Mouse (Mus musculus): Measurements from ENCODE around the gene Glis2.
"Not testable (repeated sequence)": the region's sequence is repeated elsewhere in the genome, so short reads cannot be mapped to it uniquely, and the experiment has no call there.

Gene Glis2

GRCm38 (mm10) chr16:4570737-4571136, 23.8 kb upstream of the Glis2 start:
- no peaks in the 10 kb centered on the region for H3K9me3 ChIP-seq (ENCODE audit: low read length)
- H3K4me3 ChIP-seq (replicated peaks; ENCODE audit: low read length): no peak overlapping the region
- TF ChIP-seq POU5F1 (IDR thresholded peaks at IDR 0.05; ENCODE audit: borderline replicate concordance, low read length): no peak
- no peak for TF ChIP-seq CTCF (conservative IDR thresholded peaks at IDR 0.05; ENCODE audit: low read length)
- TF ChIP-seq NANOG (IDR thresholded peaks at IDR 0.05; ENCODE audit: borderline replicate concordance, low read length): no peak
- H3K27me3 ChIP-seq (ENCODE audit: insufficient read depth, low read length): no peaks in the 10 kb centered on the region; the same call in 1 of the 2 replicates
- H3K36me3 ChIP-seq (ENCODE audit: insufficient read depth, low read length): no peaks in the 10 kb centered on the region
- peaks cover 63% of the 10 kb centered on the region for H3K4me1 ChIP-seq (replicated peaks; ENCODE audit: low read depth, low read length)

- Histone ChIP-seq H3K36me3 (ENCODE audit: insufficient read depth, low read length) (no peaks in the 10 kb centered on the region), H3K4me1 (replicated peaks; ENCODE audit: low read depth, low read length) (peaks cover 43% of the 10 kb centered on the region), H3K9me3 (ENCODE audit: low read length) (no peaks in the 10 kb centered on the region), H3K4me3 (replicated peaks; ENCODE audit: low read length) (no peak overlapping the region), H3K27me3 (ENCODE audit: insufficient read depth, low read length) (no peaks in the 10 kb centered on the region; the same call in 1 of the 2 replicates)
- TF ChIP-seq POU5F1 (IDR thresholded peaks at IDR 0.05; ENCODE audit: borderline replicate concordance, low read length) (no peak), CTCF (conservative IDR thresholded peaks at IDR 0.05; ENCODE audit: low read length) (no peak), NANOG (IDR thresholded peaks at IDR 0.05; ENCODE audit: borderline replicate concordance, low read length) (no peak)
Observed at GRCm38 (mm10) chr16:4576038-4576437, 18.5 kb upstream of the Glis2 start.

- no peaks in the 10 kb centered on the region for H3K27me3 ChIP-seq (ENCODE audit: insufficient read depth, low read length)
- H3K9me3 ChIP-seq (ENCODE audit: low read length): no peaks in the 10 kb centered on the region
- H3K4me3 ChIP-seq (replicated peaks; ENCODE audit: low read length): no peak overlapping the region
- TF ChIP-seq NANOG (IDR thresholded peaks at IDR 0.05; ENCODE audit: borderline replicate concordance, low read length) (no peak), POU5F1 (IDR thresholded peaks at IDR 0.05; ENCODE audit: borderline replicate concordance, low read length) (no peak), CTCF (conservative IDR thresholded peaks at IDR 0.05; ENCODE audit: low read length) (no peak)
- H3K4me1 ChIP-seq (replicated peaks; ENCODE audit: low read depth, low read length): peaks cover 41% of the 10 kb centered on the region
- no peaks in the 10 kb centered on the region for H3K36me3 ChIP-seq (ENCODE audit: insufficient read depth, low read length)
Observed at GRCm38 (mm10) chr16:4576873-4577272, 17.6 kb upstream of the Glis2 start.

- Histone ChIP-seq H3K9me3 (ENCODE audit: low read length) (no peaks in the 10 kb centered on the region), H3K4me1 (replicated peaks; ENCODE audit: low read depth, low read length) (peaks cover 41% of the 10 kb centered on the region), H3K36me3 (ENCODE audit: insufficient read depth, low read length) (no peaks in the 10 kb centered on the region), H3K27me3 (ENCODE audit: insufficient read depth, low read length) (no peaks in the 10 kb centered on the region), H3K4me3 (replicated peaks; ENCODE audit: low read length) (no peak overlapping the region)
- TF ChIP-seq NANOG (IDR thresholded peaks at IDR 0.05; ENCODE audit: borderline replicate concordance, low read length) (no peak), POU5F1 (IDR thresholded peaks at IDR 0.05; ENCODE audit: borderline replicate concordance, low read length) (no peak), CTCF (conservative IDR thresholded peaks at IDR 0.05; ENCODE audit: low read length) (no peak)
Observed at GRCm38 (mm10) chr16:4578630-4579029, 15.9 kb upstream of the Glis2 start.

- not testable (repeated sequence) for H3K4me3 ChIP-seq (replicated peaks; ENCODE audit: low read length); H3K9me3 ChIP-seq (ENCODE audit: low read length); H3K27me3 ChIP-seq (ENCODE audit: insufficient read depth, low read length); H3K36me3 ChIP-seq (ENCODE audit: insufficient read depth, low read length)
- peaks cover 39% of the 10 kb centered on the region for H3K4me1 ChIP-seq (replicated peaks; ENCODE audit: low read depth, low read length)
Observed at GRCm38 (mm10) chr16:4581179-4581578, 13.3 kb upstream of the Glis2 start.

GRCm38 (mm10) chr16:4583807-4584206, 10.7 kb upstream of the Glis2 start:
- no peak for TF ChIP-seq POU5F1 (IDR thresholded peaks at IDR 0.05; ENCODE audit: borderline replicate concordance, low read length)
- TF ChIP-seq CTCF (conservative IDR thresholded peaks at IDR 0.05; ENCODE audit: low read length): no peak
- no peak for TF ChIP-seq NANOG (IDR thresholded peaks at IDR 0.05; ENCODE audit: borderline replicate concordance, low read length)
- no peaks in the 10 kb centered on the region for H3K27me3 ChIP-seq (ENCODE audit: insufficient read depth, low read length)
- H3K9me3 ChIP-seq (ENCODE audit: low read length): no peaks in the 10 kb centered on the region
- peaks cover 46% of the 10 kb centered on the region for H3K4me1 ChIP-seq (replicated peaks; ENCODE audit: low read depth, low read length)
- no peaks in the 10 kb centered on the region for H3K36me3 ChIP-seq (ENCODE audit: insufficient read depth, low read length)
- no peak overlapping the region for H3K4me3 ChIP-seq (replicated peaks; ENCODE audit: low read length)

GRCm38 (mm10) chr16:4584438-4584837, 10.1 kb upstream of the Glis2 start:
- H3K27me3 ChIP-seq (ENCODE audit: insufficient read depth, low read length): no peaks in the 10 kb centered on the region
- H3K4me1 ChIP-seq (replicated peaks; ENCODE audit: low read depth, low read length): peaks cover 46% of the 10 kb centered on the region
- no peak overlapping the region for H3K4me3 ChIP-seq (replicated peaks; ENCODE audit: low read length)
- TF ChIP-seq CTCF (conservative IDR thresholded peaks at IDR 0.05; ENCODE audit: low read length) (no peak), POU5F1 (IDR thresholded peaks at IDR 0.05; ENCODE audit: borderline replicate concordance, low read length) (no peak), NANOG (IDR thresholded peaks at IDR 0.05; ENCODE audit: borderline replicate concordance, low read length) (no peak)
- H3K9me3 ChIP-seq (ENCODE audit: low read length): no peaks in the 10 kb centered on the region
- H3K36me3 ChIP-seq (ENCODE audit: insufficient read depth, low read length): no peaks in the 10 kb centered on the region

GRCm38 (mm10) chr16:4585642-4586530, 8.6 kb upstream of the Glis2 start:
- H3K36me3 ChIP-seq (ENCODE audit: insufficient read depth, low read length): peaks cover 7% of the 10 kb centered on the region
- H3K4me1 ChIP-seq (replicated peaks; ENCODE audit: low read depth, low read length): peaks cover 55% of the 10 kb centered on the region
- H3K4me3 ChIP-seq (replicated peaks; ENCODE audit: low read length): peak overlapping the region; percentile 78
- no peaks in the 10 kb centered on the region for H3K9me3 ChIP-seq (ENCODE audit: low read length)
- TF ChIP-seq CTCF (conservative IDR thresholded peaks at IDR 0.05; ENCODE audit: low read length): no peak
- no peak for TF ChIP-seq POU5F1 (IDR thresholded peaks at IDR 0.05; ENCODE audit: borderline replicate concordance, low read length)
- TF ChIP-seq NANOG (IDR thresholded peaks at IDR 0.05; ENCODE audit: borderline replicate concordance, low read length): no peak
- H3K27me3 ChIP-seq (ENCODE audit: insufficient read depth, low read length): no peaks in the 10 kb centered on the region
